Mouse (Mus musculus) C2C12 (cell line): ENCODE results near the gene Gm12569. TPM values are rescaled to one million over a fixed set of nuclear protein-coding genes. Genes with fewer than 3 reads are reported as not detected.

ENCODE experiments used
- H3K27me3 ChIP-seq: one replicate; pipeline ENCODE4 v1.6.1; 2011; ENCODE audit not compliant: control insufficient read depth, insufficient read depth, insufficient read length
- H3K36me3 ChIP-seq: one replicate; pipeline ENCODE4 v1.6.1; 2011; ENCODE audit not compliant: control insufficient read depth, insufficient read depth
- H3K4me3 ChIP-seq: one replicate; pipeline ENCODE4 v1.5.1; 2011; ENCODE audit warnings: mild to moderate bottlenecking, control low read depth; ENCODE audit not compliant: poor library complexity, insufficient read depth, severe bottlenecking
- H3K79me2 ChIP-seq: one replicate; pipeline ENCODE4 v1.6.1; 2011; ENCODE audit not compliant: control insufficient read depth, insufficient read depth
- H3K79me3 ChIP-seq: one replicate; pipeline ENCODE4 v1.6.1; 2011; ENCODE audit warnings: low read depth, control low read depth
- H3ac ChIP-seq: one replicate; pipeline ENCODE3; 2011; ENCODE audit warnings: low read depth; ENCODE audit not compliant: control insufficient read depth, insufficient read length
- CEBPB ChIP-seq: IDR thresholded peaks from one replicate; pipeline ENCODE4 v1.6.1; 2011; ENCODE audit warnings: low read depth, mild to moderate bottlenecking, control low read depth, moderate library complexity
- CTCF ChIP-seq: IDR thresholded peaks from one replicate; pipeline ENCODE4 v1.5.1; 2011; ENCODE audit not compliant: control insufficient read depth, insufficient read depth, insufficient read length
- FOSL1 ChIP-seq: IDR thresholded peaks from one replicate; pipeline ENCODE4 v1.8.0; 2011; ENCODE audit warnings: mild to moderate bottlenecking, low read length; ENCODE audit not compliant: poor library complexity, insufficient read depth, severe bottlenecking
- MAX ChIP-seq: IDR thresholded peaks from one replicate; pipeline ENCODE4 v1.6.1; 2011; ENCODE audit warnings: mild to moderate bottlenecking, control low read depth
- MYOD1 ChIP-seq: IDR thresholded peaks from one replicate; pipeline ENCODE4 v1.6.1; 2011; ENCODE audit warnings: low read depth; ENCODE audit not compliant: control insufficient read depth, insufficient read length
- MYOG ChIP-seq: IDR thresholded peaks from one replicate; pipeline ENCODE4 v1.6.1; 2011; ENCODE audit not compliant: control insufficient read depth, insufficient read length; ENCODE audit errors: extremely low read depth
- USF1 ChIP-seq: IDR thresholded peaks from one replicate; pipeline ENCODE4 v1.6.1; 2011; ENCODE audit warnings: low read depth, mild to moderate bottlenecking, control low read depth, moderate library complexity
- polyA plus RNA-seq: library from polyadenylated mRNA; unstranded; fragments of >200 nt; fragmentation: generic; extraction: Trizol; gene quantifications from one replicate; pipeline ENCODE4 v1.2.1, GENCODE M21; 2012; ENCODE audit warnings: missing spikeins

The Gm12569 gene
- polyA plus RNA-seq, 1 experiment: 0.09 TPM

GRCm38 (mm10) chr11:51262342-51263285 lies 42.3 kb downstream of the Gm12569 start, which contains the start of gene BC049762:
Gene BC049762 (minus strand): TSS chr11:51263046.
- no peaks in the 10 kb centered on the region for H3K27me3 ChIP-seq
- H3K4me3 ChIP-seq: peak within 1 kb of the TSS; percentile 93
- peaks cover 46% of the 10 kb centered on the region for H3K79me2 ChIP-seq
- TF ChIP-seq FOSL1 (no peak), MYOG (no peak), CEBPB (no peak), CTCF (no peak), MYOD1 (no peak), USF1 (peak; percentile 15), MAX (peak; percentile 89)
- peak within 1 kb of the TSS; percentile 86 for H3ac ChIP-seq
- H3K36me3 ChIP-seq: peaks cover 25% of the 10 kb centered on the region
- H3K79me3 ChIP-seq: peaks cover 44% of the 10 kb centered on the region

- Histone ChIP-seq H3K27me3 (no peaks in the 10 kb centered on the region), H3K4me3 (peak overlapping the region; percentile 93), H3K79me3 (peaks cover 51% of the 10 kb centered on the region), H3K36me3 (peaks cover 33% of the 10 kb centered on the region), H3ac (peak overlapping the region; percentile 86), H3K79me2 (peaks cover 54% of the 10 kb centered on the region)
- TF ChIP-seq FOSL1 (no peak), CEBPB (no peak), MYOD1 (no peak)
Measured at GRCm38 (mm10) chr11:51263286-51263831, 43.1 kb downstream of the Gm12569 start.

GRCm38 (mm10) chr11:51264352-51264751 lies 44.1 kb downstream of the Gm12569 start:
- H3K4me3 ChIP-seq: peak overlapping the region; percentile 93
- TF ChIP-seq USF1 (no peak), CTCF (no peak), MAX (peak; percentile 39), CEBPB (peak; percentile 83), MYOG (no peak), FOSL1 (peak; percentile 35), MYOD1 (no peak)
- no peaks in the 10 kb centered on the region for H3K27me3 ChIP-seq
- peaks cover 42% of the 10 kb centered on the region for H3K36me3 ChIP-seq
- peaks cover 64% of the 10 kb centered on the region for H3K79me2 ChIP-seq
- no peak overlapping the region for H3ac ChIP-seq
- H3K79me3 ChIP-seq: peaks cover 60% of the 10 kb centered on the region

GRCm38 (mm10) chr11:51265326-51265725 lies 45.1 kb downstream of the Gm12569 start:
- Histone ChIP-seq H3K4me3 (no peak overlapping the region), H3K79me3 (peaks cover 70% of the 10 kb centered on the region), H3K27me3 (no peaks in the 10 kb centered on the region), H3K79me2 (peaks cover 73% of the 10 kb centered on the region), H3K36me3 (peaks cover 51% of the 10 kb centered on the region), H3ac (no peak overlapping the region)
- TF ChIP-seq FOSL1: no peak
- TF ChIP-seq CTCF: peak; percentile 23
- TF ChIP-seq CEBPB: no peak
- TF ChIP-seq MYOG: no peak

GRCm38 (mm10) chr11:51274418-51274817 lies 54.1 kb downstream of the Gm12569 start:
- Histone ChIP-seq H3ac (no peak overlapping the region), H3K27me3 (no peaks in the 10 kb centered on the region), H3K36me3 (peaks cover 95% of the 10 kb centered on the region), H3K79me3 (peaks cover 19% of the 10 kb centered on the region), H3K79me2 (peaks cover 43% of the 10 kb centered on the region), H3K4me3 (no peak overlapping the region)
- TF ChIP-seq MYOG (no peak), USF1 (no peak), MAX (no peak), MYOD1 (no peak), CTCF (no peak), FOSL1 (no peak), CEBPB (no peak)

Other genes starting within 250 kb of the Gm12569 start
- not detected for gene Olfr1377, start 238.5 kb upstream of the Gm12569 start, polyA plus RNA-seq
- gene Olfr51, start 216.9 kb upstream of the Gm12569 start, polyA plus RNA-seq: not detected
- gene Olfr54, start 206.2 kb upstream of the Gm12569 start, polyA plus RNA-seq: not detected
- gene Olfr1375, start 172.4 kb upstream of the Gm12569 start, polyA plus RNA-seq: not detected
- 0.88 TPM for gene Zfp354a, start 161.2 kb upstream of the Gm12569 start, polyA plus RNA-seq
- 12.5 TPM for gene Clk4, start 41.3 kb downstream of the Gm12569 start, polyA plus RNA-seq
- 0.05 TPM for gene BC049762, start 42.6 kb downstream of the Gm12569 start, polyA plus RNA-seq
- 0.43 TPM for gene Col23a1, start 69.4 kb downstream of the Gm12569 start, polyA plus RNA-seq